Mouse (Mus musculus) megakaryocyte-erythroid progenitor cell, adult 5-6 weeks (primary cell): ENCODE measurements around the gene Cic. TPM values are rescaled to one million over a fixed set of nuclear protein-coding genes. Genes with fewer than 3 reads are reported as not detected.

Experiments used
- ATAC-seq: replicated peaks from 2 replicates; pipeline ENCODE4 v1.8.0; 2016; ENCODE audit warnings: mild to moderate bottlenecking, inconsistent platforms; ENCODE audit not compliant: severe bottlenecking, poor library complexity, low FRiP score, low TSS enrichment
- total RNA-seq, 2 experiments: library from RNA; stranded (forward) in 1 of 2; stranded (reverse) in 1 of 2; fragments of 200-1000, 215-1000 nt in 1 of 2; fragments of >200 nt in 1 of 2; fragmentation: Nextera tagmentation in 1 of 2; gene quantifications; 2 replicates each; pipeline ENCODE4 v1.2.3; 2014 to 2017

The Cic gene
- total RNA-seq (2014; fragmentation: Nextera tagmentation) (125 and 134 TPM in 2 replicates), total RNA-seq (2017) (20.5 and 40.0 TPM in 2 replicates)

GRCm38 (mm10) chr7:25267301-25267750 is at the start of gene Cic:
Gene Cic (plus strand): TSS chr7:25267704.
- ATAC-seq = peak; percentile 79

GRCm38 (mm10) chr7:25218705-25219415 is 48.6 kb upstream of the Cic start:
- peak; percentile 18; the same call in 1 of the 2 replicates for ATAC-seq

GRCm38 (mm10) chr7:25219416-25219750 is 48.1 kb upstream of the Cic start:
- 0 out of 2 replicates have a peak, but pooled peaks have one; percentile 0 for ATAC-seq

GRCm38 (mm10) chr7:25219756-25220456 is 47.6 kb upstream of the Cic start:
- peak; percentile 50 for ATAC-seq

GRCm38 (mm10) chr7:25220457-25221101 is 46.9 kb upstream of the Cic start, which contains the start of gene Dedd2:
Gene Dedd2 (minus strand): TSS chr7:25220615.
- ATAC-seq = peak; percentile 31

- peak; percentile 63 for ATAC-seq
Measured at GRCm38 (mm10) chr7:25221102-25221883, 46.2 kb upstream of the Cic start, which contains the start of gene Zfp526. Gene Zfp526 (plus strand): TSS chr7:25221425.

- no peak for ATAC-seq
Measured at GRCm38 (mm10) chr7:25222275-25222967, 45.1 kb upstream of the Cic start.

GRCm38 (mm10) chr7:25227523-25228300 is 39.8 kb upstream of the Cic start:
- ATAC-seq = no peak

- ATAC-seq = no peak
Measured at GRCm38 (mm10) chr7:25230690-25231285, 36.7 kb upstream of the Cic start.

- ATAC-seq = no peak
Measured at GRCm38 (mm10) chr7:25232101-25232648, 35.3 kb upstream of the Cic start.

GRCm38 (mm10) chr7:25233061-25233460 is 34.4 kb upstream of the Cic start:
- no peak for ATAC-seq

- ATAC-seq = no peak
Measured at GRCm38 (mm10) chr7:25235526-25235925, 32.0 kb upstream of the Cic start.

- ATAC-seq = peak; percentile 73
Measured at GRCm38 (mm10) chr7:25237249-25238014, 30.1 kb upstream of the Cic start, which contains the start of gene Gsk3a. Gene Gsk3a (minus strand): TSS chr7:25237851.

- peak; percentile 79 for ATAC-seq
Measured at GRCm38 (mm10) chr7:25238015-25238706, 29.3 kb upstream of the Cic start.

GRCm38 (mm10) chr7:25238829-25239623 is 28.5 kb upstream of the Cic start:
- peak; percentile 79 for ATAC-seq
